Mouse (Mus musculus) mouse trophoblast stem cell (cell line): Measurements from ENCODE around the gene Fam136a.
"Not testable (repeated sequence)": the region's sequence is repeated elsewhere in the genome, so short reads cannot be mapped to it uniquely, and the experiment has no call there.

Experiments
- in situ Hi-C, 2 experiments: fragments of 300-500 bp; cut with MseI, MboI; formaldehyde crosslinking; loops; 2 replicates in 1 of 2; 3 replicates in 1 of 2; pipeline ENCODE4 v1.15.1; 2025

Fam136a gene

GRCm38 (mm10) chr6:86365371-86366124 lies at the start of gene Fam136a:
Fam136a (plus strand) TSS chr6:86365646.
- in situ Hi-C loops = no loop called here

GRCm38 (mm10) chr6:86317066-86317465 lies 48.4 kb upstream of the Fam136a start:
- in situ Hi-C loops = no loop called here

- in situ Hi-C loops = no loop called here
These were observed 46.6 kb upstream of the Fam136a start for GRCm38 (mm10) chr6:86318855-86319254.

- in situ Hi-C loops = no loop called here
These were observed 43.3 kb upstream of the Fam136a start for GRCm38 (mm10) chr6:86322031-86322563.

- in situ Hi-C loops = no loop called here
These were observed 42.5 kb upstream of the Fam136a start for GRCm38 (mm10) chr6:86322991-86323390.

- in situ Hi-C loops = no loop called here
These were observed 41.0 kb upstream of the Fam136a start for GRCm38 (mm10) chr6:86324400-86324799.

- in situ Hi-C loops = no loop called here
These were observed 39.8 kb upstream of the Fam136a start for GRCm38 (mm10) chr6:86325646-86326045.

- in situ Hi-C loops = no loop called here
These were observed 38.6 kb upstream of the Fam136a start for GRCm38 (mm10) chr6:86326866-86327265.

GRCm38 (mm10) chr6:86328369-86328768 lies 37.1 kb upstream of the Fam136a start:
- in situ Hi-C loops = no loop called here

GRCm38 (mm10) chr6:86329943-86330342 lies 35.5 kb upstream of the Fam136a start:
- in situ Hi-C loops = no loop called here

- in situ Hi-C loops = no loop called here
These were observed 30.2 kb upstream of the Fam136a start for GRCm38 (mm10) chr6:86335121-86335849.

GRCm38 (mm10) chr6:86335860-86336259 lies 29.6 kb upstream of the Fam136a start:
- in situ Hi-C loops = no loop called here

- in situ Hi-C loops = not testable (repeated sequence)
These were observed 29.1 kb upstream of the Fam136a start for GRCm38 (mm10) chr6:86336340-86336739.

GRCm38 (mm10) chr6:86343656-86344055 lies 21.8 kb upstream of the Fam136a start:
- in situ Hi-C loops = no loop called here

GRCm38 (mm10) chr6:86346063-86346462 lies 19.4 kb upstream of the Fam136a start:
- in situ Hi-C loops = no loop called here

- in situ Hi-C loops = no loop called here
These were observed 16.2 kb upstream of the Fam136a start for GRCm38 (mm10) chr6:86349257-86349656.

- in situ Hi-C loops = loop anchor here (10.0 kb wide), 1 partner anchor 230 kb away; no protein-coding TSS in a partner anchor
These were observed 10.5 kb upstream of the Fam136a start for GRCm38 (mm10) chr6:86354948-86355347.

- in situ Hi-C loops = loop anchor here (10.0 kb wide), 1 partner anchor 232 kb away; no protein-coding TSS in a partner anchor
These were observed 8.5 kb upstream of the Fam136a start for GRCm38 (mm10) chr6:86356956-86357355.

GRCm38 (mm10) chr6:86360691-86361090 lies 4.8 kb upstream of the Fam136a start:
- in situ Hi-C loops = no loop called here

- in situ Hi-C loops = no loop called here
These were observed 4.1 kb upstream of the Fam136a start for GRCm38 (mm10) chr6:86361373-86361772.

GRCm38 (mm10) chr6:86364442-86365141 lies 854 bp upstream of the Fam136a start:
- in situ Hi-C loops = no loop called here
